Comparison of ENCODE assay signal across 7 mouse cellular contexts in the genomic region with DNA sequence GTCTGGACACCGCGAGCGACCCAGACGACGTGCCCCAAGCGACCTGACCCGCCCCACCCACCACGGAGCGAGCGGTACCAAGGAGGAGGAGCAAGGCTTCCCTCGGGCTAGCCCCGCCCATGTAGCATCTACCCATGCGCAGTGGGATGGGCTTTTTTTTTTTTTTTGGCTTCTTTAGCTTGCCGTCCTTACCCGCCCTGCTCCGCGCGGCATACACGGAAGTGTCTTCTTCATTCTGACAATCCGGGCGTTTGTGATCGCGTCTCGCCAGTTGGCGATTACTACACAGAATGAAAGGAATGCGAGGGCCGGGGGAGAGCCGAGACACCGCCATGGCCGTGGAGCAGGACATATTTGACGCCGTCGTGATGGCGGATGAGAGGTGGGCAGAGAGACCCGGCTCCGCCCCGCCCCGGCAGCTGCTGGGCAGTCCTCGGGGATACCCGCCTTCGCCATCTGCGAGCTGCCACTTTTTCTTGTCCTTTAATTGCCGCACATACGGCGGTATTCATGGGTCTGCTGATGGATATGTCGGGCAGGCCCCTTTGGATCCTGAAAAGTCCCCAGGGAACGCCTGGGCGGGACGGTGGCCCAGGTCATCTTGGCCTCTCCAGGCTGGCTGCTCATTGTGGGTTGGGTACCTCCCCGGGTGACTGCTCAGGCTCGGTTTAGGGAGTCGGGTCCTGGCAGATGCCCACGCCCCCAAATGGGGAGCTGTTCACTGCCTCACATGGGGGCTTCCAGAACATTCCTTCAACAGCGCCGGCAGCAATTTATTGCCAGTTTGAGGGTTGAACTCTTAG. TPM values are rescaled to one million over a fixed set of nuclear protein-coding genes. Genes with fewer than 3 reads are reported as not detected.
A peak's percentile ranks its signal among the peaks of the same experiment; 100 is the strongest.
DNase-seq lines count a peak whose midpoint lies in the region; ATAC-seq lines count a peak whose summit lies in the region.

A gene (plus strand): TSS at position 153 of the 803 bp plus-strand sequence.

- H3K27ac ChIP-seq in midbrain, embryonic 10.5 days (replicated peaks): peak within 1 kb of the TSS; percentile 87

- under 1% methylated on average over 55 of the region's 55 CpGs for WGBS in midbrain, embryonic 10.5 days

- peak within 1 kb of the TSS; percentile 68 for H3K4me3 ChIP-seq in midbrain, embryonic 10.5 days

- H3K9me3 ChIP-seq in midbrain, embryonic 10.5 days (replicated peaks): no peaks in the 10 kb centered on the region

- peaks cover 16% of the 10 kb centered on the region for H3K4me1 ChIP-seq in midbrain, embryonic 10.5 days

- peak; percentile 78 to 81 for DNase-seq in adrenal gland, adult 18-20 months (ENCODE audit: low spot score in 2 of 2)
- peak; percentile 94 for DNase-seq in embryo, embryonic 10 days (ENCODE audit: low spot score)
- DNase-seq in gastrocnemius, postnatal 10 days: peak; percentile 82
- DNase-seq in left cerebral cortex, postnatal 25 days (ENCODE audit: low spot score in 2 of 2): peak; percentile 90 to 95
- peak; percentile 92 for DNase-seq in midbrain, embryonic 10.5 days (ENCODE audit: low spot score)
- peak; percentile 80 for DNase-seq in right cerebral cortex, postnatal 4 days

- H3K36me3 ChIP-seq in midbrain, embryonic 10.5 days: peaks cover 31% of the 10 kb centered on the region

- ATAC-seq in inflammation-experienced regulatory T-cells, adult 6 months: peak; percentile 92

- H3K27me3 ChIP-seq in midbrain, embryonic 10.5 days (ENCODE audit: low read depth, poor library complexity, severe bottlenecking): no peaks in the 10 kb centered on the region

- intact Hi-C loops in left cerebral cortex, postnatal 25 days (cut with DNase I): no loop called here

RNA-seq across cellular contexts. Expression of the gene that starts here (rescaled TPM):
- 10 to 100 TPM; 24.2 to 27.4 TPM for total RNA-seq in adrenal gland, adult 18-20 months (2021)
- 10 to 100 TPM; 12.1 to 12.9 TPM for total RNA-seq in gastrocnemius, postnatal 10 days (2021)
- 10 to 100 TPM; 27.4 to 42.5 (median 30.4) TPM for polyA plus RNA-seq in inflammation-experienced regulatory T-cells, adult 6 months (2017; shearing (Covaris generic))
- 10 to 100 TPM; 24.4 to 25.3 TPM for total RNA-seq in left cerebral cortex, postnatal 25 days (2021)
- polyA plus RNA-seq in midbrain, embryonic 10.5 days (2016; fragmentation: Nextera tagmentation; extraction: Ambion mirVana): 30.7 and 34.4 TPM in 2 replicates

Comparison
In these comparisons a context has a peak if more than half of its experiments do, and no peak if none do; other contexts are left out.
1. Peak in every context shown above with its lines: DNase-seq, ATAC-seq, H3K4me3 ChIP-seq and H3K27ac ChIP-seq.